Mouse (Mus musculus) fat pad, adult 2 months (tissue): ENCODE measurements around the gene Ldlr.
A peak's percentile ranks its signal among the peaks of the same experiment; 100 is the strongest.
"Not testable (repeated sequence)": the region's sequence is repeated elsewhere in the genome, so short reads cannot be mapped to it uniquely, and the experiment has no call there.

Experiments used
- DNase-seq: peaks from one replicate; pipeline ENCODE4 v3.0.0-alpha.2; 2011; ENCODE audit warnings: low read depth, low spot score; ENCODE audit errors: extremely low read depth

Ldlr gene

DNA sequence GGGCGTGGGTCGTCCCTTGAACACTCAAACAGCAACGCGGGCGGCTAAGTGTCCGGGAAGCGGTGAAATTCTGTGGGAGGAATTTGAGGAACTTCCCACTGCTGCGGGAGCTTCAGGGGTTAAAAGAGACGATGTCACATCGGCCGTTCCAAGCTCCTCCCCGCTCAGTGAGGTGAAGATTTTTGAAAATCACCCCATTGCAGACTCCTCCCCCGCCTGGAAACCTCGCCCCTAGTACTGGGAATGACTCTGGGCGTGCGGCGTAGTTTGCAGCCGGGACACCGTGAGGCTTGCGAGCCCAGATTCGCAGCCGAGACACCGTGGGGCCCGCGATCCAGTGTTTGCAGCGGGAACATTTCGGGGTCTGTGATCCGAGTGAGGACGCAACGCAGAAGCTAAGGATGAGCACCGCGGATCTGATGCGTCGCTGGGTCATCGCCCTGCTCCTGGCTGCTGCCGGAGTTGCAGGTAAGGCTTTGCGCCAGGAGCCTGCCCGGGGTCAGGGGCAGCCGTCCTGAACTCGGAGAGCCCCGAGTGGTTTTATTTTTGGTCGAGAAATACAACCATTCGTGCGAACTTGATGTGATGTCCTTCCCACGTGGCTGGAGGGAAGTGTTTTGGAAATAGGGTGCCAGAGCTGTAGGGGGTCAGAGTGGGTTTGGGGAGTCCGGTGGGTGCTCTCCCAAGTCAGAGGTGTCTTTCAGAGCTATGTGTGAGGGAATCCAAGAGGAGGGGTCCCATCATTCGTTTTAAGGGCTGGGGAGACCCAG lies at the start of gene Ldlr:
TSS of gene Ldlr (plus strand) at position 107 of the 770 bp plus-strand sequence.
- DNase-seq: no peak

GRCm38 (mm10) chr9:21677706-21678105 lies 45.6 kb upstream of the Ldlr start:
- no peak for DNase-seq

DNA sequence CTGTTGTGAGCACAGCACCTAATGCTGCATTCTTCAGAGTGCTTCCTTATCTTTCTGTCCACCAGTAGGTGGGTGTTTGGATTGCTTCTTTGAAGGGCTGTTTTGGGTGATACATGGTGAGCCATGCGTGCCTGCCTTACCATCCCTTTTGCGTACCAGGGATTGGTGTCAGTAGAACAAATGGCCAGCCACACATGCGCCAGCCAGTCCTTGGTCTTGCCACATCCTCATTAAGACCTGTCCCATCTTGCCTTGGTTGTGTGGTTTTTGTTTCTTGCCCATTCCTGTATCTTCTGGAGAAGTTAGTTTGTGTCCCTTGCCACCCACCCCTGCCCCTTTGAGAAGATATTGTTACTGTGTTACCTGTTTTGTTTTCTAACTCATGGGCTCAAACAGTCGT lies 42.8 kb upstream of the Ldlr start:
- DNase-seq: peak; percentile 56

DNA sequence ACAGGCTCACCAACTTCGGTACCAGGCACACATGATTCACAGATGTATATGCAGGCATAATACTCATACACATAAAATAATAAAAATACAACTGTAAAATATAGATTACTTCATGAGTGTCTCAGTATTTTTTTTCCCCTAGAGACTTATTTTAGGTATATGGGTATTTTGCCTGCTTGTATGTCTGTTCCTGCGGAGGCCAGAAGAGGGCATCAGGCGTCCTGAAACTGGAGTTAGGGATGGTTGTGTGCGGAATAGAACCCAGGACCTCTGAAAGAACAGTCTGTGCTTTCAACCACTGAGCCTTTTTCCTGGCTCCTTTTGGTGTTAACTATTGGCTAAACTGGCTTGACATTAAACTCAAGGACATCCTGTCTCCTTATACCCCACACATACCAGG lies 40.5 kb upstream of the Ldlr start:
- no peak for DNase-seq

- DNase-seq: no peak
These were observed 39.4 kb upstream of the Ldlr start for GRCm38 (mm10) chr9:21683897-21684296.

DNA sequence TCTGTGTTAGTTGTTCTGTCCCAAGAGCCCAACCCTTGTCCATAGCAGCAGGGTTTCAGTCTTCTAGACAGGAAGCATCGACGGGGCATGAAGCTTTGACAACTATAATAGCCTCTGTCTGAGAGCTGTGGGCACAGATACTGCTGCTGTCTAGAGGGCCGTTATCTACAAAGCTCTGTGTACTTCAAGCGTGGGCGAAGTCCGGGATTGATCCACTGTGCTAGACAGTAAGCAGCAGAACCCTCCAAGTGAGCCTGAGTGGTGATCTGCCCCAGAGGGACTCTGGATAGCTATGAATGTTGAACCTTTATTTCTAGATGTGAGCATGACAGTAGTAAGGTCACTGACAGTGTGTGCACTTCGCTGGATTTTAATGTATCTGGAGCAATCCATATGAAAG lies 34.7 kb upstream of the Ldlr start:
- no peak for DNase-seq

- no peak for DNase-seq
These were observed 33.3 kb upstream of the Ldlr start for GRCm38 (mm10) chr9:21690031-21690430.

GRCm38 (mm10) chr9:21691862-21692261 lies 31.4 kb upstream of the Ldlr start:
- DNase-seq: no peak

DNA sequence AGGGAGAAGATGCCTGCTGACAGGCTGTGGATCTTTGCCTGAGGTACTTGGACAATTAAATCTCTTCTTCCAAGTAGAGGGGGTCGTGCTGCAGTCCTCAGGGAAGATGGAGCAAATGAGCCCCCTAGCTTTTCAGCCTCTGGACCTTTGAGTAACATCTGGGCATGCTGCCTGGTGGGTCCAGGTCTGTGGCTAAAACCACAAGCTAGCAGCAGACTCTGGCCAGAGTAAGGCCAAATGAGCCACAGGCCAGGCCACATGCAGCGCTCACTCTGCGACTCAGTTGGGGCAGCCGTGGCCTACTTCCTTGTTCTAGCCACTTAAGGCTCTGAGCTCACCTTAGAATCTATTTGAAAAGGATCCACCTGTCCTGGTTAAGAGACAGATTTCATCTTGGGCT lies 30.8 kb upstream of the Ldlr start:
- DNase-seq: no peak

DNA sequence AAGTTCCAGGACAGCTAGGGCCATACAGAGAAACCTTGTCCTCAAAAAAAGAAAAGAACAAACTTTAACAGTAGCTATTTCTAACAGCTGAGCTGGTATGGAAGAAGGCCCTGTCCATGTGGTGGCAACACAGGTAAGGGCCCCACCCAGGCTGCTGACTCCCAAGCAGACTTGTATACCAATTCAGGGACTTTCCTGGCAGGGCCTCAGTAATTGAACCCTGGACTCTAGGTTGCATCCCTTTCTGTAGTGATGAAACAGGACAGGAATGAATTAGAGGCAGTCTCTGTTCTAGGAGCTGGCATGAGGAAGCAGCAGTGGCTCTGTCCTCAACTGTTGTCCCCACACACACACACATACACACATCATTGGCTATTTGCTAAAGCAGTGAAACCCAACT lies 29.2 kb upstream of the Ldlr start:
- no peak for DNase-seq

DNA sequence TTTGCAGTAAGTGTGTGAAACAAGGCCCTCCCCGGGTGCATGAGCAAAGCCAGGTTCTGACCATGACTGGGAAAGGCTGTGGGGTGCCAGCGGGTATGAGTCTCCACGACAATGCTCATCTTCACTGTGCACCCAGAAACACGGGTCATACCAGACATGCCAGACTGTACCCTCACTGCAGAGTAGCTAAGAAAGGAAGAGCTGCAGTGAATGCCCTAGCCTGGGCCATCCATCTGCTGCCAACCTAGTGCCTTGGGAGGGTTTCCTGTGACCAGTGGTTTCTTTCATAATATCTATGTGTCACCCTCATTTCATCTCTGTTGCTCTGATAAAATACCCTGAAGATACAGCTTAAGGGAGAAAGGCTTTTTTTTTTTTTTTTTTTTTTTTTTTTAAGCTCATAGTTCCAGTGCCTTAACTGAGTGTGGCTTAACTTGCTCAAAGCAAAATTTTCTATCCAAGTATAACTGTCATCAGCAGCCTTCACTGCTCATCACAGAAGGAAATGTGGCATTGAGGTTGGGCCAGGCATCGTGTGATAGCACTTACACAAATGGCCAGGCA lies 28.0 kb upstream of the Ldlr start:
- DNase-seq: no peak

DNA sequence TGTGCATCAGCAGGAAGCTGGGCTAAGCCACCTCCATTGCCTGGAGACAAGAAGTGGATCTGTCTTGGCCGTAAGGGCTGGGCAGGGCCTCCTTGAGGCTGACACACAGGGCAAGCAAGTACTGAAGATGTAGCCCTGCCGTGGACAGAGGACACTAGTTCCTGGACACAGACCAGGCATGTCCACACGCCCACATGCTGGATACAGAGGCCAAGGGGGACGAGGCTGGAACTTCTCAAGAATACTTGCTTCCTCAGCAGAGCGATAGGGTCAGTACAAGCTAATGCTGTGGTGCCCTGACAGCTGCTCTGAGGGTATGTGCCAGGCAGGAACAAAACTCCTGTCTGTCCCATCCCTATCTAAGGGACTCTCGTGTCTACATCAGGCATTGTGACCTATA lies 26.2 kb upstream of the Ldlr start:
- no peak for DNase-seq

- not testable (repeated sequence) for DNase-seq
These were observed 24.0 kb upstream of the Ldlr start for GRCm38 (mm10) chr9:21699280-21699679.

DNA sequence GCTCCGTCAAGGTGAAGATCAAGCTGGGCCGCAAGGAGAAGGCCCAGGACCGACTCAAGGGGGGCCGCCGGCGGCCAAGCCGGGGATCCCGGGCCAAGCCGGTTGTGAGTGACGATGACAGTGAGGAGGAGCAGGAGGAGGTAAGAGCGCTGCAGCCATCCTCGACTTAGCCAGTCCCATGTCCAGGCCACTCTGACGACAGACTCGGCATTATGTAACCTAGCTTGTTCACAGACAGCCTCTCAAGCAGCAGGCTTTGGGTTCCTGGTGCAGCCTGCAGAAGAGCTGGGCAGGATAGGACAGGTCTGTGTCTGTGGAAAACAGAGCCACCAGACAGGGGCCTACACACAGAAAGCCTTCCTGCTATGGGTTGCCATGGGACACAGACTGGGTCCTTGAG lies 22.2 kb upstream of the Ldlr start:
- no peak for DNase-seq

DNA sequence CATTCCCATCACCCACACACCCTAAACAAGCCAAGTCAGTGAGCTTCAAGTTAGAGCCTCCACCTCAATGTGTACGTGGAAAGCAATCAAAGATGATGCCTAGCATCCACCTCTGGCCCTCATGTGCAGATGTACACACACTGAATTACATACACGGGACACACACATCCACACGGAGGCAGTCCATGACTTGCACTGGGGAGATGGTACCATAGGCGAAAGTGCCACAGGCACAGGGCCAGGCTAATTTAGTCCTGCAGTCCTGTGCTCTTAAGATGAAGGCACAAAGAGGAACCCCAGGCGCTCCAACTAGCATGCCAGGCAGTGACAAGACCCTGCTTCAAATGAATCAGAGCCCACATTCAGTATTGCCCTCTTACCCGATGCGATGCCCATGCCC lies 19.8 kb upstream of the Ldlr start:
- no peak for DNase-seq

- no peak for DNase-seq
These were observed 17.2 kb upstream of the Ldlr start for GRCm38 (mm10) chr9:21706085-21706484.

- DNase-seq: no peak
These were observed 16.6 kb upstream of the Ldlr start for GRCm38 (mm10) chr9:21706586-21707265.

- no peak for DNase-seq
These were observed 13.9 kb upstream of the Ldlr start for GRCm38 (mm10) chr9:21709340-21709739.

- DNase-seq: no peak
These were observed 8.0 kb upstream of the Ldlr start for GRCm38 (mm10) chr9:21715298-21715697.

GRCm38 (mm10) chr9:21717015-21717414 lies 6.3 kb upstream of the Ldlr start:
- no peak for DNase-seq

GRCm38 (mm10) chr9:21721036-21721435 lies 2.2 kb upstream of the Ldlr start:
- no peak for DNase-seq

GRCm38 (mm10) chr9:21724147-21724536 lies 859 bp downstream of the Ldlr start:
- no peak for DNase-seq
